Mouse (Mus musculus) olfactory bulb, adult 2 months (tissue): ENCODE data around the gene Serpina3j. TPM values are rescaled to one million over a fixed set of nuclear protein-coding genes. Genes with fewer than 3 reads are reported as not detected.

ENCODE experiments used
- H3K27ac ChIP-seq: fragments of 200-500 bp; 2 replicates; pipeline ENCODE4 v1.5.1; 2012; ENCODE audit warnings: low read depth, low read length; ENCODE audit not compliant: insufficient read depth
- H3K4me1 ChIP-seq: fragments of 200-500 bp; 2 replicates; pipeline ENCODE4 v1.6.1; 2012; ENCODE audit warnings: low read length; ENCODE audit not compliant: control insufficient read depth, insufficient read depth
- H3K4me3 ChIP-seq: fragments of 200-500 bp; 2 replicates; pipeline ENCODE4 v1.5.1; 2012; ENCODE audit warnings: mild to moderate bottlenecking, low read depth, low read length, moderate library complexity; ENCODE audit not compliant: insufficient read depth
- CTCF ChIP-seq: fragments of 200-500 bp; IDR thresholded peaks from 2 replicates; pipeline ENCODE4 v1.5.1; 2012; ENCODE audit warnings: low read depth, mild to moderate bottlenecking, low read length, moderate library complexity; ENCODE audit not compliant: insufficient read depth
- POLR2A ChIP-seq: fragments of 200-500 bp; IDR thresholded peaks from 2 replicates; pipeline ENCODE4 v1.6.1; 2012; ENCODE audit warnings: mild to moderate bottlenecking, low read depth, low read length, moderate library complexity; ENCODE audit not compliant: insufficient read depth
- WGBS: fragments of 180-500 bp; shearing (Covaris S2); methylation state at CpG from one replicate; pipeline ENCODE4 v1.1.7; 2018; 5-methylcytosine and 5-hydroxymethylcytosine counted together
- polyA plus RNA-seq: library from polyadenylated mRNA; stranded (reverse); fragments of >200 nt; gene quantifications from 2 replicates; pipeline ENCODE4 v1.2.4, GENCODE M21; 2012; ENCODE audit warnings: low replicate concordance; ENCODE audit not compliant: missing spikeins, insufficient read depth, insufficient read length

Serpina3j gene
- polyA plus RNA-seq, 1 experiment: not detected

GRCm38 (mm10) chr12:104356006-104356405 lies 41.7 kb downstream of the Serpina3j start:
- H3K4me1 ChIP-seq: no peaks in the 10 kb centered on the region
- no peak overlapping the region for H3K27ac ChIP-seq
- 84% methylated on average over 3 of the region's 3 CpGs for WGBS
- H3K4me3 ChIP-seq: no peak overlapping the region
- TF ChIP-seq CTCF: no peak

GRCm38 (mm10) chr12:104369986-104370385 lies 55.6 kb downstream of the Serpina3j start:
- WGBS: 85% methylated on average over 3 of the region's 3 CpGs
- Histone ChIP-seq H3K4me1 (no peaks in the 10 kb centered on the region), H3K27ac (no peak overlapping the region), H3K4me3 (no peak overlapping the region)
- TF ChIP-seq CTCF (no peak), POLR2A (no peak)

Other genes with a start within 250 kb of the Serpina3j start
- not detected in 2 replicates for gene Serpina5, start 213.4 kb upstream of the Serpina3j start, polyA plus RNA-seq
- not detected in 2 replicates for gene Serpina3a, start 201.8 kb upstream of the Serpina3j start, polyA plus RNA-seq
- gene Serpina3b, start 186.6 kb upstream of the Serpina3j start, polyA plus RNA-seq: not detected in 2 replicates
- not detected in 2 replicates for gene Serpina3c, start 160.7 kb upstream of the Serpina3j start, polyA plus RNA-seq
- gene Serpina3f, start 100.0 kb upstream of the Serpina3j start, polyA plus RNA-seq: not detected in 2 replicates
- not detected in 2 replicates for gene Serpina3g, start 78.3 kb upstream of the Serpina3j start, polyA plus RNA-seq
- not detected in 2 replicates for gene Serpina3i, start 51.4 kb upstream of the Serpina3j start, polyA plus RNA-seq
- gene Serpina3k, start 23.9 kb downstream of the Serpina3j start, polyA plus RNA-seq: not detected in 2 replicates
- not detected in 2 replicates for gene Serpina3m, start 23.9 kb downstream of the Serpina3j start, polyA plus RNA-seq
- gene Serpina3n, start 92.2 kb downstream of the Serpina3j start, polyA plus RNA-seq: not detected in 2 replicates
- not detected in 2 replicates for gene Gsc, start 158.8 kb downstream of the Serpina3j start, polyA plus RNA-seq